Mouse (Mus musculus) cortical plate, adult 2 months (tissue): Measurements from ENCODE around the gene Cdh10.

Experiments
- CTCF ChIP-seq: fragments of 200-500 bp; IDR thresholded peaks from 2 replicates; pipeline ENCODE4 v1.5.1; 2011; ENCODE audit warnings: mild to moderate bottlenecking, control low read depth, low read length; ENCODE audit not compliant: insufficient read depth; ENCODE audit errors: extremely low read depth
- POLR2A ChIP-seq: fragments of 200-500 bp; IDR thresholded peaks from 2 replicates; pipeline ENCODE4 v1.6.1; 2011; ENCODE audit warnings: mild to moderate bottlenecking, low read length, control low read depth; ENCODE audit not compliant: insufficient read depth; ENCODE audit errors: extremely low read depth

DNA sequence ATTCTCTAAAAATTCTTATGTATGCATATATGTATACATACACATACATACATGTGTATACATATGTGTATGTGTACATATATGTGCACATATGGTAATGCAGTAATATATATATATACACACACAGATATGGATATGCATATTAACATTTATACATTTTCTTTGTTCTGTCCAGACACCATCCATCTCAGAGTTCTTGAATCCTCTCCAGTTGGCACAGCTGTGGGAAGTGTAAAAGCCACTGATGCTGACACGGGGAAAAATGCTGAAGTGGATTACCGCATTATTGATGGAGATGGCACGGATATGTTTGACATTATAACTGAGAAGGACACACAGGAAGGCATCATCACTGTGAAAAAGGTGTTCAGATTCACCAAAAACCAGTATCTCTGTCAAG lies 166.1 kb downstream of the Cdh10 start:
- TF ChIP-seq CTCF, result no peak
- TF ChIP-seq POLR2A, result no peak
